Mouse (Mus musculus): ENCODE measurements around the gene Acly.

DNA sequence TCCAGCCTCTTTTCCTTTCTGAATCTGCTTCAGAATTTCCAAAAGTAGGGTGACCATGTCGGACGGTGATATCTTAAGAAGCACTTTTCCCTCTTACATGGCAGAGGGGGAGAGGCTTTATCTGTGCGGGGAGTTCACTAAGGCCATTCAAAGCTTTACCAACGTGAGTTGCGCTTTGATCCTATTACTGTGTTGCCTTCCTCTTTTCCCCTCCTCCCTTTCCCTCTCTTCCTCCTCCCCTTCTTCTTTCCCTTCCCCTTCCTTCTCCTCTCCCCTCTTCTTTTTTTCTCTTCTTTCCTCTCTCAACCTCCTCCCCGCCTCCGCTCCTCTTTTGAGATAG lies 17.9 kb upstream of the Acly start:
- TF ChIP-seq POLR2A (IDR thresholded peaks at IDR 0.05; ENCODE audit: control insufficient read depth, low read depth, low read length) = no peak
- no peak for TF ChIP-seq CTCF (IDR thresholded peaks at IDR 0.05; ENCODE audit: control insufficient read depth, insufficient read depth, insufficient replicate concordance, low read depth, low read length)

Measured in testis, adult 2 months (tissue).